Mouse (Mus musculus) layer of hippocampus, adult 8-10 months (tissue): ENCODE measurements around the gene Chn2. TPM values are rescaled to one million over a fixed set of nuclear protein-coding genes. Genes with fewer than 3 reads are reported as not detected.
"Not testable (repeated sequence)": the region's sequence is repeated elsewhere in the genome, so short reads cannot be mapped to it uniquely, and the experiment has no call there.

Experiments used
- DNase-seq, 2 experiments: peaks; one replicate each; pipeline ENCODE4 v3.0.0; 2022; ENCODE audit warnings: low spot score in 2 of 2
- total RNA-seq, 4 experiments: library from RNA; stranded (reverse); gene quantifications; 2 replicates each; pipeline ENCODE4 v1.2.4; 2022

Gene Chn2
- total RNA-seq, 4 experiments from 2014 or later = 22.1 to 26.4 (median 24.1) TPM

GRCm38 (mm10) chr6:54148844-54149526, 109.6 kb downstream of the Chn2 start:
- DNase-seq = no peak

DNA sequence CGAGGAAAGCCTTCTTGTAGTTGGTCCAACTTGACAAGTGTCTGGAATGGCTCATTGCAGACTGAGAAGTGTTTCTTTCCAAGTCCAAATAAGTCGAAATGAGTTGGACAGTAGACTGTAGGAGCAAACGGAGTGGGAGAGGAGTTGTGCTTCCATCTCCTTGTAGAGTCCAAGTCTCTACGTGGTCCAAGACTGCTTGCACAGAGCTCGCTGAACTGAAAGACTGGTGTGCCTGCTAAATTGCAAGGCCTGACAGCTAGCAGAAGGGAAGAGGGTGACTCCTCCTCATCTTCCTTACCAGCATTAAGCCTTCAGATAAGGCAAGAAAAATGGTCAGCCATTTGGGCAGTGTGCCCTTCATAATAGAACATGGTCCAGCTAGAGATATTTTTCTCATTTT, 111.5 kb downstream of the Chn2 start:
- DNase-seq = no peak

GRCm38 (mm10) chr6:54151443-54152241, 112.3 kb downstream of the Chn2 start:
- DNase-seq = no peak

DNA sequence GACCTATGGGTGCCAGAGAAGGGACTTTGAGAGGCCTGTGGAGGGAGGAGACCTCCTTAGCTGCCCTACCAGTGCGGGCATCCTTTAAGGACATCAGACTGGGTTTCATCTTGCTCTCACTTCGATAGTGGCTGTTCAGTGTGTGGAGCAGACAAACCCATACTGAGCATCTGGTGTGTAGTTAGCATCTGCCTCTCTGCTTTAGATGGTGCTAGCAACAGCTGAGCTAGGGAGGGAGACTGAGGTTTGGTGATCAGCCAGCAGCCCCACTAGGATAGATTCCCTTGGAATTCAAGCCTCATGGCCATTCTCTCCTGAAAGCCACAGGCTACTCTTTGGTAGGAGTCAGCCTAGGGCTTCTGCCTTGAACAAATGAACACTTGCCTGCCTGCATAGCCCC, 117.7 kb downstream of the Chn2 start:
- DNase-seq = no peak

DNA sequence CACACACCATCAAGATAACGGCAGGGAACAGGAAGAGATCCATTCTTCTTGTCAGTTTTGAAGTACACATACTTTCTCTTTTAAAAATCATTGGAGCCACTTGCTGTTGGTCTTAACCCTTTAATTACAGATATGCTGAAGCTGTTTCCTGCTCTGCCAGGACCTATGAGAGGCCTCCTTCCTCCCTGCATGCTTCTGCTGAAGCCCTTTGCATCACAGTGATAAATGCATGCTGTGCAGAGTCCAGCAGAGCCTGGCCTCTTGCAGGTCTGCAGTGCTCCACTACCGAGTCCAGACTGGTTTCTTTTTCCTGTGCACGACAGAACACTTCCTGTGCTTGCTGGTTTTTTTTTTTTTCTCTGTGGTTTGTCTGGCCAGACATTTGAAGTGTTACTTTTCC, 119.0 kb downstream of the Chn2 start:
- no peak for DNase-seq

- DNase-seq = no peak
Measured at GRCm38 (mm10) chr6:54160677-54161076, 121.3 kb downstream of the Chn2 start.

DNA sequence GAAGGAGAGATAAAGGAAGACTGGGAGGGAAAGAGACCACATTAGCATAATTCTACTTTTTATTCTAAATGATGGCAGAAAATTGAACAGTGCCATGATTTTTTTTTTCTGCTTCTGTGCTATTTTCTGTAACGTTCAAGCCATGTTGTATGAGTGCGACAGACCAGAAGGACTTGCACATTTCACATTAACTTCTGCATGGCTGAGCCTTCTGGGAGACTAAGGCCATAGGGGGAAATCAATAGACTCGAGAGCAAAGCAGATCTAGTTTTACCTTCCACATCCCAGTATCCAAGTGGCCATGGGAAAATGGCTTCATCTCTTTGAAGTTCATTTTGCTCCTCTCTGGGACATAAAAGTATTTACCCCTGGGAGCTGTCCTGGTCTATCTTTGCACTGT, 121.9 kb downstream of the Chn2 start:
- no peak for DNase-seq

DNA sequence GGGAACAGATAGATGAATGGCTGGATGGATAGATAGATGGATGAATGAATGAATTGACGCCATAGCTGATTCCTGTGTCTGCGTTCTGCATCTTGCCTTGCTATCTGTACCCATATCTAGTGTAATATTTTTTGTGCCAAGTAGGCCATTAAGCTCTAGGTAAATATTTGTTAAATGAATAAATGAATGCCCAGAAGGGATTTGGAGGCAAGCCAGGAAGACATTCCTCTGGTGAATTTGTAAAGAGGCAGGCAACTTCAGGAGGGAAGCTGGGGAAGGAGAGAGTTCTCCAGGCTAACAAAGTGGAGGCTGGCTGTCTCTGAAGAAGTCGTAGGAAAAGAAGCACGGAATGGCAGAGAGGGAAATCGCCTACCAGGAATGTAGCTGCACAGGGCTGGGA, 123.0 kb downstream of the Chn2 start:
- no peak for DNase-seq

GRCm38 (mm10) chr6:54162786-54163185, 123.4 kb downstream of the Chn2 start:
- DNase-seq = no peak

DNA sequence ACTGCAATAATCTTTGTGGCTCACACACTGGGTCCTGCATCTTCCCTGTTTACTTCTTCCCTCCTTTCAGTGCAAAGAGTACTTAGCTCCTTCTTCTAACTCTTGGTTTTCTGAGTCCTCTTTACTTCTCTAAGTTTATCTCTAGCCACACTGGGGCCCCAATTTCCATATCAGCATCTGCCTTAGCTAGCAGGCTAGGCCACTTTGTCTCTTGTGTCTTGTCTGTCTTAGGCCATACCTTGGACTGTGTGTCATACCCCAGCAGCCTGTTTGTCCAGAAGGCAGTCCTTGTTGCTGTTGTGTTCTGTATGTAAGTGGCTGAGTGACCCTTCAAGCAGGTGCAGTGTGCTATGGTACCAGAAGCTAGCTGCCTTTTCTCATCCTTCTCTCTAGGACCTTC, 124.3 kb downstream of the Chn2 start:
- no peak for DNase-seq

- DNase-seq = peak in 1 of 2 experiments; percentile 20
Measured at GRCm38 (mm10) chr6:54164777-54165176, 125.4 kb downstream of the Chn2 start.

GRCm38 (mm10) chr6:54165246-54165645, 125.9 kb downstream of the Chn2 start:
- DNase-seq = no peak

DNA sequence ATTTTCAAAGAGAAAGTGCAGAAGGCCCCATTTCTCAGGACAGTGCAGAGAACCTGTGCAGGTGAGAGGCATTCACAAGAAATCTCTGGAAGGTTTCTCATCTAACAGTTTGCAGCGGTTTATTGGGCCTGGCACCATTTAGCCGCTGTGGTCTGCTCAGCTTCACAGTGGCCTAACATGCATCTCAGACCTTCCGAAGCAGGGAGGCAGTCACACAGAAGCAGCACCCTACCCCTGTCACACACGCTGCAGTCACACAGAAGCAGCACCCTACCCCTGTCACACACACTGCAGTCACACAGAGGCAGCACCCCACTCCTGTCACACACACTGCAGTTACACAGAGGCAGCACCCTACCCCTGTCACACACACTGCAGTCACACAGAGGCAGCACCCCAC, 126.5 kb downstream of the Chn2 start:
- no peak for DNase-seq

- no peak for DNase-seq
Measured at GRCm38 (mm10) chr6:54166991-54167546, 127.7 kb downstream of the Chn2 start.

- no peak for DNase-seq
Measured at GRCm38 (mm10) chr6:54170286-54170894, 131.0 kb downstream of the Chn2 start.

GRCm38 (mm10) chr6:54171385-54171784, 132.0 kb downstream of the Chn2 start:
- no peak for DNase-seq

GRCm38 (mm10) chr6:54175473-54176215, 136.3 kb downstream of the Chn2 start:
- no peak for DNase-seq

- DNase-seq = not testable (repeated sequence)
Measured at GRCm38 (mm10) chr6:54177081-54177480, 137.7 kb downstream of the Chn2 start.

DNA sequence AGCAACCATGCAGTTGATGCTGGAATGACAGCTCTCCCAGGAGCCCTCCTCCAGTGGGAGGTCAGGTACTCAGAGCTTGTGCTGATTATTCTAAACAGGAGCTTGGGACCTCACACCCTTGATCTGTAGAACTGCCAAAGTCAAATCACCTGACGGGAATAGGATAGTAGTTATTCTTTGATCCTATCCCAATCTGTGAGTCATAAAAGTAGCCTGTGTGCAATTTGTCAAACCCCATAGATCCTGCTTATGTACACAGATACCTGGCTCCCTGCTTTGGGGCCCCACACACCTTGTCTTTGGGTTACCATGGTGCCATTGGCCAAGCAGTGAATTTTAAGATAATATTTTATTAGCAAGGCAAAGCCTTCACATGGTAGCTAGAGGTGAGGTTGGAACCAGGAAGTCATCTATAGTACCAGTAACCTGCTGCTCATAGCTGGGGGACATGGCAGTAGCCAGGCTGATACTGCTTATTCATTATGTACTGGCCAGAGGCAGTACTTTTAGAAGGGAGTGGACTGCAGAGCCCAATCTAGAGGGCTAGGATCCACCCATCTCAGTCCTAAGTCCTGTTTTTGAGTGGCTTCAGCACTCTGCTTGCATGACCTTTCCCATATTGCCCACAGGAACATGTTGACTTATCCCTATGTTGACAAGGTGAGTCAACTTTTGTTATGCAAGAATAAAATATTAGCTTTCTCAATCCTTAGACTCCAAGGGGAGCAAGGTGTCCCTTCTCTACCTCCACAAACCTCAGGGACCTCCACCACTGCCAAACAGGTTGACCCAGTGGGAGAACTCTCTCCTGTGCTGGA, 139.9 kb downstream of the Chn2 start:
- no peak for DNase-seq

- DNase-seq = no peak
Measured at GRCm38 (mm10) chr6:54179874-54180212, 140.5 kb downstream of the Chn2 start.
